Mouse (Mus musculus): Measurements from ENCODE around the gene Ddt.
"Not testable (repeated sequence)": the region's sequence is repeated elsewhere in the genome, so short reads cannot be mapped to it uniquely, and the experiment has no call there.

The Ddt gene

GRCm38 (mm10) chr10:75767756-75768155, 5.5 kb downstream of the Ddt start:
- not testable (repeated sequence) for DNase-seq (ENCODE audit: low spot score in 2 of 2)

- no peak for DNase-seq (ENCODE audit: low spot score in 2 of 2)
Observed at GRCm38 (mm10) chr10:75766856-75767255, 6.4 kb downstream of the Ddt start.

GRCm38 (mm10) chr10:75764519-75765473, 8.4 kb downstream of the Ddt start:
- peak; percentile 56 to 79 for DNase-seq (ENCODE audit: low spot score in 2 of 2)

- DNase-seq (ENCODE audit: low spot score in 2 of 2) = peak; percentile 90 to 97
Observed at GRCm38 (mm10) chr10:75763682-75764518, 9.3 kb downstream of the Ddt start, which contains the start of gene Cabin1. Gene Cabin1, minus strand, starts transcription at chr10:75764341.

- DNase-seq (ENCODE audit: low spot score in 2 of 2) = no peak
Observed at GRCm38 (mm10) chr10:75762413-75762812, 10.8 kb downstream of the Ddt start.

GRCm38 (mm10) chr10:75760311-75760710, 12.9 kb downstream of the Ddt start:
- DNase-seq (ENCODE audit: low spot score in 2 of 2) = no peak

GRCm38 (mm10) chr10:75756719-75757118, 16.5 kb downstream of the Ddt start:
- no peak for DNase-seq (ENCODE audit: low spot score in 2 of 2)

- DNase-seq (ENCODE audit: low spot score in 2 of 2) = peak; percentile 59 to 77
Observed at GRCm38 (mm10) chr10:75744017-75744416, 29.2 kb downstream of the Ddt start.

- no peak for DNase-seq (ENCODE audit: low spot score in 2 of 2)
Observed at GRCm38 (mm10) chr10:75743369-75743768, 29.8 kb downstream of the Ddt start.

GRCm38 (mm10) chr10:75740866-75741265, 32.3 kb downstream of the Ddt start:
- DNase-seq (ENCODE audit: low spot score in 2 of 2) = no peak

- no peak for DNase-seq (ENCODE audit: low spot score in 2 of 2)
Observed at GRCm38 (mm10) chr10:75725449-75725848, 47.8 kb downstream of the Ddt start.

Data from spleen, postnatal 14 days (tissue).